Mouse (Mus musculus): ENCODE results near the gene Hcrt.

The Hcrt gene

GRCm38 (mm10) chr11:100762831-100763230, at the start of gene Hcrt:
TSS of gene Hcrt (minus strand) at chr11:100762931.
- no peak for DNase-seq (ENCODE audit: low read depth)

GRCm38 (mm10) chr11:100811132-100811531, 48.4 kb upstream of the Hcrt start:
- DNase-seq (ENCODE audit: low read depth) = no peak

- no peak for DNase-seq (ENCODE audit: low read depth)
These were observed 47.8 kb upstream of the Hcrt start for GRCm38 (mm10) chr11:100810516-100810915.

GRCm38 (mm10) chr11:100806380-100807305, 43.9 kb upstream of the Hcrt start:
- no peak for DNase-seq (ENCODE audit: low read depth)

- DNase-seq (ENCODE audit: low read depth) = no peak
These were observed 42.8 kb upstream of the Hcrt start for GRCm38 (mm10) chr11:100805535-100805934.

- DNase-seq (ENCODE audit: low read depth) = no peak
These were observed 41.7 kb upstream of the Hcrt start for GRCm38 (mm10) chr11:100804409-100804808.

- DNase-seq (ENCODE audit: low read depth) = no peak
These were observed 36.7 kb upstream of the Hcrt start for GRCm38 (mm10) chr11:100799426-100799825.

GRCm38 (mm10) chr11:100796585-100796984, 33.9 kb upstream of the Hcrt start:
- no peak for DNase-seq (ENCODE audit: low read depth)

GRCm38 (mm10) chr11:100795386-100795785, 32.7 kb upstream of the Hcrt start:
- no peak for DNase-seq (ENCODE audit: low read depth)

GRCm38 (mm10) chr11:100791457-100792049, 28.8 kb upstream of the Hcrt start:
- DNase-seq (ENCODE audit: low read depth) = peak; percentile 80

GRCm38 (mm10) chr11:100790644-100791043, 27.9 kb upstream of the Hcrt start:
- peak; percentile 93 for DNase-seq (ENCODE audit: low read depth)

- DNase-seq (ENCODE audit: low read depth) = no peak
These were observed 27.0 kb upstream of the Hcrt start for GRCm38 (mm10) chr11:100789702-100790101.

- no peak for DNase-seq (ENCODE audit: low read depth)
These were observed 23.0 kb upstream of the Hcrt start for GRCm38 (mm10) chr11:100785774-100786173.

GRCm38 (mm10) chr11:100784286-100784685, 21.6 kb upstream of the Hcrt start:
- no peak for DNase-seq (ENCODE audit: low read depth)

- DNase-seq (ENCODE audit: low read depth) = no peak
These were observed 19.8 kb upstream of the Hcrt start for GRCm38 (mm10) chr11:100782568-100782967.

GRCm38 (mm10) chr11:100781763-100782475, 19.2 kb upstream of the Hcrt start:
- DNase-seq (ENCODE audit: low read depth) = no peak

- DNase-seq (ENCODE audit: low read depth) = no peak
These were observed 17.5 kb upstream of the Hcrt start for GRCm38 (mm10) chr11:100780247-100780646.

GRCm38 (mm10) chr11:100778069-100778468, 15.3 kb upstream of the Hcrt start:
- no peak for DNase-seq (ENCODE audit: low read depth)

- no peak for DNase-seq (ENCODE audit: low read depth)
These were observed 13.2 kb upstream of the Hcrt start for GRCm38 (mm10) chr11:100775921-100776320.

- no peak for DNase-seq (ENCODE audit: low read depth)
These were observed 11.5 kb upstream of the Hcrt start for GRCm38 (mm10) chr11:100774261-100774660.

GRCm38 (mm10) chr11:100770646-100771408, 8.1 kb upstream of the Hcrt start, which contains the start of gene Ghdc:
TSS of gene Ghdc (minus strand) at chr11:100770957.
- DNase-seq (ENCODE audit: low read depth) = peak; percentile 61

- DNase-seq (ENCODE audit: low read depth) = no peak
These were observed 7.2 kb upstream of the Hcrt start for GRCm38 (mm10) chr11:100769980-100770379.
